Mouse (Mus musculus) midbrain, embryonic 15.5 days (tissue): ENCODE data around the gene Sgpp2. TPM values are rescaled to one million over a fixed set of nuclear protein-coding genes. Genes with fewer than 3 reads are reported as not detected.

Experiments
- polyA plus RNA-seq: library from polyadenylated mRNA; unstranded; fragments of >200 nt; fragmentation: Nextera tagmentation; extraction: Ambion mirVana; gene quantifications from 2 replicates; pipeline ENCODE4 v1.2.1, GENCODE M21; 2015

Sgpp2 gene
- polyA plus RNA-seq, 1 experiment from 2014 or later, result 1.2 TPM

Other genes with a start within 250 kb of the Sgpp2 start
- gene Pax3, start 113.2 kb upstream of the Sgpp2 start, polyA plus RNA-seq, result 11.4 and 14.4 TPM in 2 replicates
- 149 and 154 TPM in 2 replicates for gene Farsb, start 178.6 kb downstream of the Sgpp2 start, polyA plus RNA-seq
- gene Mogat1, start 200.6 kb downstream of the Sgpp2 start, polyA plus RNA-seq, result 0.40 and 0.80 TPM in 2 replicates
- 1.3 and 1.8 TPM in 2 replicates for gene BC035947, start 201.8 kb downstream of the Sgpp2 start, polyA plus RNA-seq